Mouse (Mus musculus): ENCODE measurements around the gene Smim24. TPM values are rescaled to one million over a fixed set of nuclear protein-coding genes. Genes with fewer than 3 reads are reported as not detected.

Smim24 gene
- polyA plus RNA-seq, 1 experiment: 5.3 TPM

- no peak overlapping the region for H3K27ac ChIP-seq (ENCODE audit: insufficient read depth, low read length)
- no peak overlapping the region for H3K4me3 ChIP-seq (ENCODE audit: low read depth, low read length)
Observed at GRCm38 (mm10) chr10:81418216-81419070, 25.6 kb downstream of the Smim24 start.

GRCm38 (mm10) chr10:81419111-81419928 is 26.5 kb downstream of the Smim24 start:
- H3K27ac ChIP-seq (ENCODE audit: insufficient read depth, low read length): no peak overlapping the region

More at GRCm38 (mm10) chr10:81418216-81419070, 25.6 kb downstream of the Smim24 start:
- no peaks in the 10 kb centered on the region for H3K27me3 ChIP-seq (ENCODE audit: control insufficient read depth, insufficient read depth, low read length, poor library complexity, severe bottlenecking)
- H3K9me3 ChIP-seq (replicated peaks; ENCODE audit: control insufficient read depth, insufficient read depth, low read length, poor library complexity, severe bottlenecking): no peaks in the 10 kb centered on the region
- H3K36me3 ChIP-seq (ENCODE audit: control insufficient read depth, insufficient read depth, low read length, poor library complexity, severe bottlenecking): no peaks in the 10 kb centered on the region
- no peak overlapping the region for H3K9ac ChIP-seq (ENCODE audit: low read depth, poor library complexity, severe bottlenecking)
- TF ChIP-seq POLR2A (IDR thresholded peaks at IDR 0.05; ENCODE audit: insufficient read depth, low read length): no peak
- no peak for TF ChIP-seq CTCF (IDR thresholded peaks at IDR 0.05; ENCODE audit: low read depth, low read length)
- TF ChIP-seq EP300 (IDR thresholded peaks at IDR 0.05; ENCODE audit: insufficient read depth, low read depth, low read length): no peak
- peaks cover 27% of the 10 kb centered on the region for H3K4me1 ChIP-seq (ENCODE audit: control insufficient read depth, insufficient read depth, low read length)

DNA sequence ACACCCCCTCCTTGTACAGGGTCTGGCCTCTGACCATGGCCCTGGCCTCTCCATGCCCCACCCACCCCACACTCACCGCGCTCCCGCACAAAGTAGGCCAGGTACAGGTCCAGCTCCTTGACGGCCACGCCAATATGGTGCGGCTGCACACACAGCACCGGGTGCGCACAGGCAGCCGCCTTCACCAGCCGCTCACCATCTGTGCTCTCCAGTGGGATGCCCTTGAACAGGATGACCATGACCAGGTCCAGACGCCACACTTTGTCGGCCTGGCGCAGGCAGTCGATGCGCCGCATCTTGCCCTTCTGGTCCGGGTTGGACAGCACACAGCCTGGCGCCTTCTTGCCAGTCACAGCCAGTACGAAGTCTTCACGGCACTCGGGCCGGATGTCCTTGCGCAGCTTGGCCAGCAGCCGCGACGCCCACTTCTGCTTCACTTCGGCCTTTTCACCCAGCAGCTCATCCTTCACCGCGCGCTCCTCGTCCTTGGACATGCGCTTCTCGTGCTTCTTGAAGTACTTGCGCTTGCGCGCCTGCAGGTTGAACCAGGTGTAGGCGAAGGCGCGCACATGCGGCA is 27.4 kb downstream of the Smim24 start:
- Histone ChIP-seq H3K4me1 (ENCODE audit: control insufficient read depth, insufficient read depth, low read length) (peaks cover 22% of the 10 kb centered on the region), H3K4me3 (ENCODE audit: low read depth, low read length) (peak overlapping the region; percentile 22; the same call in 1 of the 2 replicates), H3K27me3 (ENCODE audit: control insufficient read depth, insufficient read depth, low read length, poor library complexity, severe bottlenecking) (no peaks in the 10 kb centered on the region), H3K27ac (ENCODE audit: insufficient read depth, low read length) (no peak overlapping the region), H3K36me3 (ENCODE audit: control insufficient read depth, insufficient read depth, low read length, poor library complexity, severe bottlenecking) (no peaks in the 10 kb centered on the region), H3K9me3 (replicated peaks; ENCODE audit: control insufficient read depth, insufficient read depth, low read length, poor library complexity, severe bottlenecking) (no peaks in the 10 kb centered on the region), H3K9ac (ENCODE audit: low read depth, poor library complexity, severe bottlenecking) (no peak overlapping the region)
- TF ChIP-seq CTCF (IDR thresholded peaks at IDR 0.05; ENCODE audit: low read depth, low read length) (no peak), POLR2A (IDR thresholded peaks at IDR 0.05; ENCODE audit: insufficient read depth, low read length) (no peak), EP300 (IDR thresholded peaks at IDR 0.05; ENCODE audit: insufficient read depth, low read depth, low read length) (no peak)

More at GRCm38 (mm10) chr10:81419111-81419928, 26.5 kb downstream of the Smim24 start:
- no peak for TF ChIP-seq CTCF (IDR thresholded peaks at IDR 0.05; ENCODE audit: low read depth, low read length)
- TF ChIP-seq EP300 (IDR thresholded peaks at IDR 0.05; ENCODE audit: insufficient read depth, low read depth, low read length): no peak
- TF ChIP-seq POLR2A (IDR thresholded peaks at IDR 0.05; ENCODE audit: insufficient read depth, low read length): no peak
- no peaks in the 10 kb centered on the region for H3K36me3 ChIP-seq (ENCODE audit: control insufficient read depth, insufficient read depth, low read length, poor library complexity, severe bottlenecking)
- no peak overlapping the region for H3K9ac ChIP-seq (ENCODE audit: low read depth, poor library complexity, severe bottlenecking)
- peaks cover 25% of the 10 kb centered on the region for H3K4me1 ChIP-seq (ENCODE audit: control insufficient read depth, insufficient read depth, low read length)
- H3K9me3 ChIP-seq (replicated peaks; ENCODE audit: control insufficient read depth, insufficient read depth, low read length, poor library complexity, severe bottlenecking): no peaks in the 10 kb centered on the region
- no peak overlapping the region for H3K4me3 ChIP-seq (ENCODE audit: low read depth, low read length)
- H3K27me3 ChIP-seq (ENCODE audit: control insufficient read depth, insufficient read depth, low read length, poor library complexity, severe bottlenecking): no peaks in the 10 kb centered on the region

DNA sequence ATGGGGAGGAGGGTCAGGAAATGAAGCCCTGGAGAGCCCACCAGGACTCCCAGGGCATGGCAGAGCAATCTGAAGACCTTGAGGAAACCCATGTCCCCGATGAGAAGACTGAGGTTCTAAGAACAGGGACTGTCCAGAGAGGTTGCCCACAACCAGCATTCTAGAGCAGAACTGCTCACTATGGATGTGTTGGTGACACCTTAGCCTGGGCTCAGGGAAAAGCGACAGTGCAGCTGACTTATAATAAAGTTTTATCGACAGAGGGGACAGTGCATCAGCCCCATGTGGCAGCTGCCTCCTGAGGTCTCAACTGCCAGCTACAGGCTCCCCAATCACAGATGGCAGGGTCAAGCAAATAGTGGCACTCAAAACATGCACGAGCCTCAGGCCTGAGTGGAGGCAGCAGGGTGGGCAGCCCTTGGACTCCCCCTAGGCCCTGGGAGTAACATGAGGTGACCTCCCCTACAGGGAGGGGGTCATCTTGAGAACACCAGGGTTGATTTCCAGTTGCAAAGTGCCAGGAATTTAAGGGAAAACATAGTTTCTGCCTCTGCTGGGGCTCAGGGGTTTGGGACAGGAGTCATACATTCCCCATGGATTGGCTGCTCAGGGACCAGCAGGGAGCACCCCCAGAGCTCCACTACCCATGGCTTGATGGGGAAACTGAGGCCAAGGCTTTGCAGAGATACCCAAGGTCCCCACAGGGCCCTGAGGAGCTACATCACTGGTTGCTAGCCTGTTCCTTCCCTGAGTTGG is 28.4 kb downstream of the Smim24 start:
- Histone ChIP-seq H3K27ac (ENCODE audit: insufficient read depth, low read length) (no peak overlapping the region), H3K9me3 (replicated peaks; ENCODE audit: control insufficient read depth, insufficient read depth, low read length, poor library complexity, severe bottlenecking) (no peaks in the 10 kb centered on the region), H3K4me3 (ENCODE audit: low read depth, low read length) (no peak overlapping the region), H3K4me1 (ENCODE audit: control insufficient read depth, insufficient read depth, low read length) (peaks cover 14% of the 10 kb centered on the region), H3K36me3 (ENCODE audit: control insufficient read depth, insufficient read depth, low read length, poor library complexity, severe bottlenecking) (no peaks in the 10 kb centered on the region), H3K9ac (ENCODE audit: low read depth, poor library complexity, severe bottlenecking) (no peak overlapping the region), H3K27me3 (ENCODE audit: control insufficient read depth, insufficient read depth, low read length, poor library complexity, severe bottlenecking) (no peaks in the 10 kb centered on the region)
- no peak for TF ChIP-seq EP300 (IDR thresholded peaks at IDR 0.05; ENCODE audit: insufficient read depth, low read depth, low read length)
- TF ChIP-seq POLR2A (IDR thresholded peaks at IDR 0.05; ENCODE audit: insufficient read depth, low read length): no peak
- no peak for TF ChIP-seq CTCF (IDR thresholded peaks at IDR 0.05; ENCODE audit: low read depth, low read length)

- H3K27me3 ChIP-seq (ENCODE audit: control insufficient read depth, insufficient read depth, low read length, poor library complexity, severe bottlenecking): no peaks in the 10 kb centered on the region
- H3K27ac ChIP-seq (ENCODE audit: insufficient read depth, low read length): no peak overlapping the region
- H3K4me3 ChIP-seq (ENCODE audit: low read depth, low read length): no peak overlapping the region
- H3K4me1 ChIP-seq (ENCODE audit: control insufficient read depth, insufficient read depth, low read length): peaks cover 14% of the 10 kb centered on the region
- H3K9ac ChIP-seq (ENCODE audit: low read depth, poor library complexity, severe bottlenecking): no peak overlapping the region
- TF ChIP-seq CTCF (IDR thresholded peaks at IDR 0.05; ENCODE audit: low read depth, low read length): no peak
- no peak for TF ChIP-seq EP300 (IDR thresholded peaks at IDR 0.05; ENCODE audit: insufficient read depth, low read depth, low read length)
- no peaks in the 10 kb centered on the region for H3K36me3 ChIP-seq (ENCODE audit: control insufficient read depth, insufficient read depth, low read length, poor library complexity, severe bottlenecking)
- H3K9me3 ChIP-seq (replicated peaks; ENCODE audit: control insufficient read depth, insufficient read depth, low read length, poor library complexity, severe bottlenecking): no peaks in the 10 kb centered on the region
Observed at GRCm38 (mm10) chr10:81421797-81422100, 28.9 kb downstream of the Smim24 start.

All from ES-Bruce4 (cell line).